Mouse (Mus musculus) limb, embryonic 10.5 days (tissue): ENCODE measurements around the gene Rapgefl1. TPM values are rescaled to one million over a fixed set of nuclear protein-coding genes. Genes with fewer than 3 reads are reported as not detected.

Source experiments
- DNase-seq: peaks from one replicate; pipeline ENCODE4 v3.0.0-alpha.2; 2017; ENCODE audit warnings: low spot score
- H3K27ac ChIP-seq: fragments of 300-500 bp; sonication (generic); 2 replicates; pipeline ENCODE4 v1.5.1; 2016; ENCODE audit warnings: mild to moderate bottlenecking
- H3K27me3 ChIP-seq: fragments of 300-500 bp; sonication (generic); 2 replicates; pipeline ENCODE4 v1.6.1; 2016; ENCODE audit warnings: low read depth, mild to moderate bottlenecking; ENCODE audit not compliant: poor library complexity, severe bottlenecking
- H3K36me3 ChIP-seq: fragments of 300-500 bp; sonication (generic); 2 replicates; pipeline ENCODE4 v1.6.1; 2016; ENCODE audit warnings: mild to moderate bottlenecking, moderate library complexity
- H3K4me1 ChIP-seq: fragments of 300-500 bp; sonication (generic); 2 replicates; pipeline ENCODE4 v1.6.1; 2016
- H3K4me3 ChIP-seq: fragments of 300-500 bp; sonication (generic); 2 replicates; pipeline ENCODE4 v1.5.1; 2016; ENCODE audit warnings: mild to moderate bottlenecking, moderate library complexity
- H3K9me3 ChIP-seq: fragments of 300-500 bp; sonication (generic); replicated peaks from 2 replicates; pipeline ENCODE4 v1.6.1; 2016; ENCODE audit warnings: mild to moderate bottlenecking
- WGBS: fragments of 180-500 bp; shearing (Covaris S2); methylation state at CpG from one replicate; pipeline ENCODE4 v1.1.7; 2016; 5-methylcytosine and 5-hydroxymethylcytosine counted together
- polyA plus RNA-seq: library from polyadenylated mRNA; unstranded; fragments of >200 nt; fragmentation: Nextera tagmentation; extraction: Ambion mirVana; gene quantifications from 2 replicates; pipeline ENCODE4 v1.2.1, GENCODE M21; 2016

The Rapgefl1 gene
- polyA plus RNA-seq, 1 experiment from 2014 or later = 1.9 TPM

DNA sequence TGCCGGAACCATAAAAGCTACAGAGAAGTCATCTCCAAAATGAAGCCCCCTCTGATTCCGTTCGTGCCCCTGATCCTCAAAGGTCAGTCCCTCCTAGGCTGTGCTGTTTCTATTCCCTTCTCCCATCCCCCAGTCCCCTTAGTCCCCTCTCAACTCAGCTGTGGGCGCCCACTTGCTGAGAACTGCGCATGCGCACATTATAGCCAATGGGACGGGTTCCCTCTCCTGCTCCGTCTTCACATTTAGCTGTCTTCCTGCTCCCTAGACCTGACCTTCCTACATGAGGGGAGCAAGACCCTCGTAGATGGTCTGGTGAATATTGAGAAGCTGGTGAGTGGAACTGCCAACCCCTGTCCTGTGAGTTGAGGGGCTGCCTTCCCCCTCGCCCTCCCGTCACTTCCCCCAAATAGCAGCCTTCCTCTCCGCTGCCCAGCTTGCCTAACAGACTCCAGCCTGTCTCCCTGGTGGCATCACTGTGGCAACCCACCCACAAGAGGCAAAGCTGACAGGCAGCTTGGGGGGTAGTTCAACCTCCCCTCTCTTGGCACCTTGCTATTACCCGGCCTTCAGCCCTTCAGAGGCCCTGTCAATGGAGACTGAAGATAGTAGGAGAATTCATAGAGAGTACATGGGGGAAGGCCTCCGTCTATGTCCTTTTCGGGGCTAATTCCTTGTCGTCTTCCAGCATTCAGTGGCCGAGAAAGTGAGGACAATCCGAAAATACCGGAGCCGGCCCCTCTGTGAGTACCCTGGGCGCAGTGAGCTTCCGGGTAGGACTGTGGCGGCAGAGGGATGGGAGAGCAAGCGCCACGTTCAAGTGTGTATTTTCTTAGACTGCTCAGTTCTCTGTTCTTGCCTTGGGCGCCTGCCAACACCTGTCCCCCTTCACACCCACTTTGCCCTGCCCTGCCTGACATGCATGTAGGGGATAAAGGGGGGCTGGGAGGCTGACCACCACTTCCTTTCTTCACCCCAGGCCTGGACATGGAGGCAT, 13.8 kb downstream of the Rapgefl1 start:
- DNase-seq = no peak
- H3K4me1 ChIP-seq = peaks cover 40% of the 10 kb centered on the region
- WGBS = 66% methylated on average over 26 of the region's 26 CpGs
- H3K4me3 ChIP-seq = no peak overlapping the region
- no peaks in the 10 kb centered on the region for H3K9me3 ChIP-seq
- H3K27ac ChIP-seq = peak overlapping the region; percentile 75; the same call in 1 of the 2 replicates
- H3K27me3 ChIP-seq = peaks cover 40% of the 10 kb centered on the region
- no peaks in the 10 kb centered on the region for H3K36me3 ChIP-seq

DNA sequence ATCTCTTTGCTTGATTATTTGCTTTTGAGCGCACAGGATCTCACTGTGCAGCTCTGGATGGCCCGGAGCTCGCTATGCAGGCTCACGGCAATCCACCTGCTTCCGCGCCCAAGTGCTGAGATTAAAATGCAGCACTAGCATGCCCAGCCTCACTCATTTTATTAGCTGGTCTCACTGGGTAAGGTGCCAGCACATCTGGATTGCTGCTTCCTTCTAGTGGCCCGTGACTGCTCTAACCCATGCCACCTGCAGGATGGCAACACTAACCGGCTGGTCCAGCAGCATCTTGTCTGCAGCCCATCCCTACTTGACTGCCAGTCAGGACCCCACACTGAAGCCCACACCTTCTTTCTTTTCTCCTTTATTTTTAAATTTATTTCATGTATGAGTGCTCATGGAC, 17.5 kb downstream of the Rapgefl1 start:
- Histone ChIP-seq H3K9me3 (no peaks in the 10 kb centered on the region), H3K4me1 (peaks cover 34% of the 10 kb centered on the region), H3K4me3 (no peak overlapping the region), H3K36me3 (no peaks in the 10 kb centered on the region), H3K27ac (no peak overlapping the region), H3K27me3 (peaks cover 29% of the 10 kb centered on the region)
- DNase-seq = no peak
- 95% methylated on average over 8 of the region's 8 CpGs for WGBS

DNA sequence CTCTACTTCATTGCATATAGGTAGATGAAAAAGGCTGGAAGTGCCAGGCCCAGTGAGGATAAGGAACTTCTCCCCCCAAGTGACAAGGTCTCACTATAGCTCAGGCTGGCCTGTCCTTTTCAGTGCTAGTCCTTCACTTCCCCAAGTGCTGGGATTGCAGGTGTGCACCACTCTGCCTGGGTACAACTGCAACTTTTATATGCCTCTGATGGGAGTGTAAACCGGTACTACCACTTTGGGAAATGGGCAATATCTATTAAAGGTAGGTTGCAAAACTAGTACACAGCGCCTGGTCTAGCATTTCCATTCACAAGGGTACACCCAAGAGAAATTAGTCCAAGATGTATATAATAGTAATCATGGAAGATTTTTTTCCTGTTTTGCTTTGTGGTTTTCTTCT, 18.1 kb downstream of the Rapgefl1 start:
- Histone ChIP-seq H3K27me3 (peaks cover 23% of the 10 kb centered on the region), H3K4me3 (no peak overlapping the region), H3K27ac (no peak overlapping the region), H3K36me3 (no peaks in the 10 kb centered on the region), H3K4me1 (peaks cover 29% of the 10 kb centered on the region), H3K9me3 (no peaks in the 10 kb centered on the region)
- 88% methylated on average over 2 of the region's 2 CpGs for WGBS
- DNase-seq = no peak

DNA sequence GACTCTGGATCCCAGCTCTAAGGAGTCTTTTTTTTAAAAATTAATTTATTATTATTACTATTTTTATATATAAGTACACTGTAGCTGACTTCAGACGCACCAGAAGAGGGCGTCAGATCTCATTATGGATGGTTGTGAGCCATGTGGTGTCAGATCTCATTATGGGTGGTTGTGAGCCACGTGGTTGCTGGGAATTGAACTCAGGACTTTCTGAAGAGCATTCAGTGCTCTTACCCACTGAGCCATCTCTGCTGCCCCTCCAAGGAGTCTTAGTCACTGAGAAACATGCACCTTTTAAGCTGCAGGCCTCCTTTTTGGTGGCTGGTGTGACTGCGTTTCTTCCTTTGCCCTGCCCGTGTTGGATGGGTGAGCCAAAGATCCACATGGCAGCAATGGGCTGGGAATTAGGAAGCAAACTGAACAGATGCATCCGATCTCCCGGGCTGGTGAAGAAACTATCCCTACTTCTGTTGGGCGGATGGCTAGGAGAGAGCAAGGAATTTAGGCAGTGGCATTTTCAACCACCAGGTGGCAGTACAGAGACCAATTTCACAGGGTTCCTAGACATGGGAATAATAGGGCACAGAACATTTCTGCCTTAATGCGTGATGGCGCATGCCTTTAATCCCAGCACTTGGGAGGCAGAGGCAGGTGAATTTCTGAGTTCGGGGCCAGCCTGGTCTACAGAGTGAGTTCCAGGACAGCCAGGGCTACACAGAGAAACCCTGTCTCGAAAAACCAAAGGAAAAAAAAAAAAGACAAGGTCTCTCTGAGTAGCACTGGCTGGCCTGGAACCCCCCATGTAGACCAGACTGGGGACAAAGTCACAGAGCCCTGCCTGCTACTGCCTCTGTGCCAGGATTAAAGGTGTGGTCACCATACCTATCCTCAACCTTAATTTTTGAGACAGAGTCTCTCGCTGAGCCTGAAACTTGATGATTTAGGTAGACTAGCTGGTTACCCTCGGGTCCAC, 22.5 kb downstream of the Rapgefl1 start:
- 37% methylated on average over 14 of the region's 14 CpGs for WGBS
- peak; percentile 89 for DNase-seq
- H3K4me3 ChIP-seq = no peak overlapping the region
- H3K27ac ChIP-seq = no peak overlapping the region
- no peaks in the 10 kb centered on the region for H3K9me3 ChIP-seq
- peaks cover 6% of the 10 kb centered on the region for H3K4me1 ChIP-seq
- H3K36me3 ChIP-seq = no peaks in the 10 kb centered on the region
- H3K27me3 ChIP-seq = no peaks in the 10 kb centered on the region

DNA sequence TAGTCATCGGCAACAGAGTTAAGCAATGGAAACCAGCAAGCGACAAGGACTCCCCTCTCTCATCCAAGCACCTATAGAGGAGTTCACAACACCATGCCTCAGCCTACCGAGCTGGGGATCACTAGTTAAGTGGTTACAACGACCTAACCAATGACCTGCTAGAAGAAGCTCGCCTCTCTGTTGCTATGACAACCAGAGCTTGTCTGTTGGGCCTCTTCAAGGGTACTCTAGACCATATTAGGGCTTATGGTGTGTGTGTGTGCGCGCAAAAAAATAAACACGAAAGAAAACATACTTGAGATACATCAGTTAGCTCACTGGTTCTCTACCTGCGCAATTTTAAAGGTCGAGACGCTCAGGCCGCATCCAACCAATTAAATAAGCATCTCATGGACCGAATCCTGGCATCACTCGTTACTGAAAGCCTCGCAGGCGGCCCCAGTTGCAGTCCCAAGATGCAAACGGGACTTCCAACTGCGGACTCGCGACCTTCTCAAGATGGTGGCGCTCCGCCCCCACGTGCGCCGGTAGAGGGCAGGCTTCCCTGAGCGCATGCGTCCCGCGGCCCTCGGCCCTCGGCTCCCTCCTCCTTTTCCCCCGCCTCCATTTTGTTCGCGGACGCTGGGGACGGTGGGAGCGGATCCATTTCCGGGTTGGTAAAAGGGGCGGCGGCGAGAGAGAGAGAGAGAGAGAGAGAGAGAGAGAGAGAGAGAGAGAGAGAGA, 26.6 kb downstream of the Rapgefl1 start, which contains the start of gene Wipf2:
Wipf2 (plus strand) TSS at position 611 of the 723 bp plus-strand sequence.
- WGBS = 7% methylated on average over 41 of the region's 41 CpGs
- peaks cover 12% of the 10 kb centered on the region for H3K4me1 ChIP-seq
- H3K27me3 ChIP-seq = no peaks in the 10 kb centered on the region
- DNase-seq = peak; percentile 96
- peak within 1 kb of the TSS; percentile 69 for H3K4me3 ChIP-seq
- H3K27ac ChIP-seq = peak within 1 kb of the TSS; percentile 95
- no peaks in the 10 kb centered on the region for H3K9me3 ChIP-seq
- H3K36me3 ChIP-seq = peaks cover 24% of the 10 kb centered on the region

- Histone ChIP-seq H3K4me1 (peaks cover 12% of the 10 kb centered on the region), H3K4me3 (peak overlapping the region; percentile 69), H3K27ac (peak overlapping the region; percentile 95), H3K9me3 (no peaks in the 10 kb centered on the region), H3K27me3 (no peaks in the 10 kb centered on the region), H3K36me3 (peaks cover 31% of the 10 kb centered on the region)
- WGBS = under 1% methylated on average over 38 of the region's 39 CpGs
- peak; percentile 87 for DNase-seq
Observed at GRCm38 (mm10) chr11:98863751-98864429, 27.3 kb downstream of the Rapgefl1 start.

DNA sequence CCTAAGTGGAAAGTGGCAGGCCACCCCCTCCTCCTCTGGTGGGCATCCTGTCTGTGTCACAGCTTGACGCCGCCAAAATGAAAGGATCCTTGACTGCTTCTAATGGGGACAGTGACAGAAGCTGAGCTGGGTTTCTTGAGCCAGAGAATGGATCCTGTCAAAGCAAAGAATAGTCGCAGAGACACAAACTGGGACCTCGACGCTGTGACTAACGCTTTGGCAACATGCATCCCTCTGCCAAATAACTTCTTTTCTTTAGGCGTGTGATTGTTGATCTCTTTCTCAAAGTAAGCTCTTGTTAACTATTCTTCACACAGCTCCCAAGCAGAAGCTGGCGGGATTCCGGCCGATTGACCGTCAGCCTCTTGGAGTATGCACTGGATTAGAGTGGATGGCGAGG, 30.7 kb downstream of the Rapgefl1 start:
- WGBS = 93% methylated on average over 12 of the region's 12 CpGs
- peaks cover 63% of the 10 kb centered on the region for H3K36me3 ChIP-seq
- no peaks in the 10 kb centered on the region for H3K27me3 ChIP-seq
- H3K4me3 ChIP-seq = no peak overlapping the region
- H3K9me3 ChIP-seq = no peaks in the 10 kb centered on the region
- H3K27ac ChIP-seq = no peak overlapping the region
- DNase-seq = no peak
- peaks cover 20% of the 10 kb centered on the region for H3K4me1 ChIP-seq

DNA sequence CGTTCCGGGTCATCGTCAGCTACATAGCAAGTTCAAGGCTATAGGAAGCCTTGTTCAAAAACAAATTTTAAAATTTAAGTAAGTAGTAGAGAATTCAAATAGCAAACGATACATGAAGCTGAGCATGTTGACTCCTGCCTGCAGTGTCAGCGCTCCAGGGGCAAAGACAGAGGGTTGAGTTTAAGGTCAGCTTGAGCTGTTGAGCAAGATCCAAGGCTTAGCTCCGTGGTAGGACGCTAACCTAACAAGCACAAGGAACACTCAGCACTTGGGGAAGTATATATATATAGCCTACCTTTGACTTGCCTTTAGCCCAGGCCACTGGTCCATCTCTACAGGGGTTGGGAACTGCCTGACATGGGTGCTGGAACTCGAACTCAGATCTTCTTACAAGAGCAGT, 33.3 kb downstream of the Rapgefl1 start:
- Histone ChIP-seq H3K4me1 (peaks cover 8% of the 10 kb centered on the region; the same call in 1 of the 2 replicates), H3K9me3 (no peaks in the 10 kb centered on the region), H3K4me3 (no peak overlapping the region), H3K36me3 (peaks cover 87% of the 10 kb centered on the region), H3K27me3 (no peaks in the 10 kb centered on the region), H3K27ac (no peak overlapping the region)
- 96% methylated on average over 8 of the region's 8 CpGs for WGBS
- DNase-seq = no peak

DNA sequence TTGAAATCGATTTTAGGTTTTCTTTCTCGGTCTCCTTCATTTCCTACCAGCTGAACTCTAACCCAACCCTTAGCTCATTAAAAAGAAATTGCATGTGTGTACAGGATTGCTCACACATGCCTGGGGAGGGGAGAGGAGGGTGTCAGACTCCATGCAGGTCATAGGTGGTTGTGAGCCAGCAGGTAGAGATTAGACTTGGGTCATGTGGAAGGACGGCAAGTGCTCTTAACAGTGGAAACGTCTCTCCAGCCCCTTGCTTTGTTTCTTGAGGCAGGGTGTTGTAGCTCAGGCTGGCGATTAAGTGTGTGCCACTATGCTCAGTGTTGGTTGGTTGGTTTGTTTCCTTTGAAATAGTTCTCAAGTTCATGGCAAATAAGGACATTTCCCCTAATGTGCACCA, 34.2 kb downstream of the Rapgefl1 start:
- H3K4me3 ChIP-seq = no peak overlapping the region
- H3K9me3 ChIP-seq = no peaks in the 10 kb centered on the region
- no peaks in the 10 kb centered on the region for H3K27me3 ChIP-seq
- no peak overlapping the region for H3K27ac ChIP-seq
- no peak for DNase-seq
- H3K36me3 ChIP-seq = peaks cover 95% of the 10 kb centered on the region
- H3K4me1 ChIP-seq = peaks cover 8% of the 10 kb centered on the region; the same call in 1 of the 2 replicates
- WGBS = 83% methylated on average over 5 of the region's 5 CpGs

DNA sequence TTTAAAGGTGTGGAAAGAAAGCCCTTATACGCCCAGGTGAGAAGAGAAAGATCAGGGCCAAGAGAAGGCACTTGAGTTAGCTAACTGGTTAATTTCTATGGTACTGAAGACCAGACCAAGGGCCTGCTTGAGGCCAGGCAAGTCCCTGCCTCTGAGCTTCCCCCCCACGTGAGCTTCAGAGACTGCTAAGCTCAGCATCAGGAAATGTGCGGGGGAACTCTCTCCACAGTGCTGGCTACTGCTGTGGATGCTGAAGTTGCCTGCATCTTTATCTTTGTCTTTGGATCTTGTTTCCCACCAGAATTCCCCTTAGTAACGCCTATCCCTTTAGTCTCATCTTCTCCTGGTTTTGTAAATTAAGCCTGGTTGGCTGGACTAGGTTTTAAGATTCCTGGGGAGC, 34.8 kb downstream of the Rapgefl1 start:
- 69% methylated on average over 4 of the region's 4 CpGs for WGBS
- DNase-seq = no peak
- Histone ChIP-seq H3K4me3 (no peak overlapping the region), H3K4me1 (peaks cover 8% of the 10 kb centered on the region; the same call in 1 of the 2 replicates), H3K9me3 (no peaks in the 10 kb centered on the region), H3K27me3 (no peaks in the 10 kb centered on the region), H3K36me3 (peaks cover 90% of the 10 kb centered on the region), H3K27ac (no peak overlapping the region)

- H3K4me3 ChIP-seq = no peak overlapping the region
- H3K27me3 ChIP-seq = no peaks in the 10 kb centered on the region
- H3K36me3 ChIP-seq = peaks cover 85% of the 10 kb centered on the region
- H3K4me1 ChIP-seq = peaks cover 8% of the 10 kb centered on the region; the same call in 1 of the 2 replicates
- H3K27ac ChIP-seq = no peak overlapping the region
- no peaks in the 10 kb centered on the region for H3K9me3 ChIP-seq
- no peak for DNase-seq
- 85% methylated on average over 4 of the region's 4 CpGs for WGBS
Observed at GRCm38 (mm10) chr11:98872040-98872439, 35.5 kb downstream of the Rapgefl1 start.

DNA sequence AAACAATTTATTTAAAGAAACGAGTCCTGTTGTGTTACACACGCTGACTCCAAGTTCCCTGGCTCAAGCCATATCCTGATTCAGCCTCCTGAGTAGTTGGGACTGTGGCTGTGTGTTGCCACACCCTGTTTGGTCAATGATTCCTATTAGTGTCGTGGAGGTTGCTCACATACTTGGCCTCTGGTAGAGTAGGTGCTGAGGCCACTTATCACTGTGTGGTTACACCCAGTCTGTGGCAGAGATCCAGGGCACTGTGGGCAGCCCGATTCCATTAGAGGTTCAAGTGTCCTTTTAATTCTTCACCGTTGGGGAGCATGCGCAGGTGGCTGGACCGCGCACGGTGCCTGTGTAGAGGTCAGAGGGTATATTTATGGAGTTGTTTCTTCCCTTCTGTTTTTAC, 37.3 kb downstream of the Rapgefl1 start:
- WGBS = 96% methylated on average over 9 of the region's 9 CpGs
- H3K27me3 ChIP-seq = no peaks in the 10 kb centered on the region
- H3K27ac ChIP-seq = no peak overlapping the region
- H3K4me3 ChIP-seq = no peak overlapping the region
- peaks cover 18% of the 10 kb centered on the region for H3K4me1 ChIP-seq
- peaks cover 72% of the 10 kb centered on the region for H3K36me3 ChIP-seq
- H3K9me3 ChIP-seq = no peaks in the 10 kb centered on the region
- no peak for DNase-seq
